Mouse (Mus musculus): ENCODE measurements around the gene Far2. TPM values are rescaled to one million over a fixed set of nuclear protein-coding genes. Genes with fewer than 3 reads are reported as not detected.
"Not testable (repeated sequence)": the region's sequence is repeated elsewhere in the genome, so short reads cannot be mapped to it uniquely, and the experiment has no call there.

The Far2 gene
- polyA plus RNA-seq, 1 experiment from 2014 or later: 1.1 TPM

DNA sequence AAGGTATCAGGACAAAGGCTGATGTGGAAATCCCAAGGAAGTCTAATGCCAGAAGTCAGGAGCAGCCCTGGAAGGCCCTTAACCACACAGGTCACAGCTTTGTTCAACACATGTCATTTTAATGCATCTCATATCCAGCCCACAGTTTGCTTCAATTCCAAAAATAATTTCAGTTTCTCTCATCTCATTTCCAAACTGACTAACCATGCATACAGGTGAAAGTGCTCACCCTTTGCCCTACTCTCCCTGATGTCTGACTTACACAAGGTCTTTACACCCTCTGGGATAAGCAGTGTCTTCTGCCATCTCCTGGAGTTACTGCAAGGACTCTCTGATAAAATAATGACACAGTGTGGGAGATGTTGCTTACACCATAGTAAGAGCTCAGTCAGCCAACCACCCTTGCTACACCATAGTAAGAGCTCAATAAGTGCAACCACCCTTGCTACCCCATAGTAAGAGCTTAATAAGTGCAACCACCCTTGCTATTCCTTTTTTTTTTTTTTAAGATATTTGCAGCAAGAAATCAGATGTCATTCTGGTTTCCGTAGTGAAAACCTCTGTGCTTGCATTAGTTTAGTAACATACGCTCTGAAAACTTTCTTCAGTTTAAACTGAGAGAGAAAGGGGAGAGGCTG, 64.1 kb downstream of the Far2 start:
- no peaks in the 10 kb centered on the region for H3K4me1 ChIP-seq (ENCODE audit: insufficient read depth, low read depth, low read length)
- H3K9me3 ChIP-seq (ENCODE audit: low read length): no peaks in the 10 kb centered on the region
- no peak overlapping the region for H3K27ac ChIP-seq (ENCODE audit: low read length)
- no peaks in the 10 kb centered on the region for H3K36me3 ChIP-seq (ENCODE audit: insufficient read depth, low read length)
- no peaks in the 10 kb centered on the region for H3K27me3 ChIP-seq (replicated peaks; ENCODE audit: insufficient read depth, low read length)
- no peak overlapping the region for H3K4me3 ChIP-seq (ENCODE audit: low read depth, low read length)
- H3K4me2 ChIP-seq (replicated peaks; ENCODE audit: low read depth, low read length): no peak overlapping the region
- H3K9ac ChIP-seq (replicated peaks; ENCODE audit: low read depth): no peak overlapping the region
- DNase-seq (ENCODE audit: low spot score) (peak; percentile 10), ATAC-seq (no peak)
- TF ChIP-seq CTCF (IDR thresholded peaks at IDR 0.05): no peak
- no peak for TF ChIP-seq EP300 (IDR thresholded peaks at IDR 0.05)
- WGBS: 67% methylated on average over 2 of the region's 2 CpGs

GRCm38 (mm10) chr6:148116371-148116770, 69.3 kb downstream of the Far2 start:
- H3K36me3 ChIP-seq (ENCODE audit: insufficient read depth, low read length): no peaks in the 10 kb centered on the region
- no peaks in the 10 kb centered on the region for H3K9me3 ChIP-seq (ENCODE audit: low read length)
- no peaks in the 10 kb centered on the region for H3K27me3 ChIP-seq (replicated peaks; ENCODE audit: insufficient read depth, low read length)
- no peak overlapping the region for H3K27ac ChIP-seq (ENCODE audit: low read length)
- H3K4me2 ChIP-seq (replicated peaks; ENCODE audit: low read depth, low read length): no peak overlapping the region
- TF ChIP-seq EP300 (IDR thresholded peaks at IDR 0.05) (no peak), CTCF (IDR thresholded peaks at IDR 0.05) (no peak)
- ATAC-seq: peak; percentile 48
- peak; percentile 20 for DNase-seq (ENCODE audit: low spot score)
- 54% methylated on average over 5 of the region's 5 CpGs for WGBS
- no peaks in the 10 kb centered on the region for H3K4me1 ChIP-seq (ENCODE audit: insufficient read depth, low read depth, low read length)
- no peak overlapping the region for H3K4me3 ChIP-seq (ENCODE audit: low read depth, low read length)
- H3K9ac ChIP-seq (replicated peaks; ENCODE audit: low read depth): no peak overlapping the region

DNA sequence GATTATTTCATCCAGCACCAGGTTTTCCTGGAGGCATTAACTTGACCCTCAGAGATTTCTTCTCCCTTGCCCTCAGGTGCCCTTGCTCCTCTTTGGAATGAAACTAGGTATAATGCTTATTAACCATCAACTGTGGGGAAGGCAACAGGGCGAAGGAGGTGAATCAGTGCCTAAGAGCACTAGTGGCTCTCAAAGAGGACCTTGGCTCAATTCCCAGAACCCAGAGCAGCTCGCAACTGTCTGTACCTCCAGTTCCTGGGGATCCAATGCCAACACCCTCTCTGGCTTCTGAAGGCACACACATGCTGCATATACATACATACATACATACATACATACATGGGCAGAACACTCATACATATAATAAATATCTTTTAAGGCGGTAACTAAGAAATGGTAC, 69.8 kb downstream of the Far2 start:
- no peak overlapping the region for H3K4me2 ChIP-seq (replicated peaks; ENCODE audit: low read depth, low read length)
- no peak for TF ChIP-seq EP300 (IDR thresholded peaks at IDR 0.05)
- no peak for TF ChIP-seq CTCF (IDR thresholded peaks at IDR 0.05)
- no peak for ATAC-seq
- peak; percentile 19 for DNase-seq (ENCODE audit: low spot score)
- H3K4me1 ChIP-seq (ENCODE audit: insufficient read depth, low read depth, low read length): no peaks in the 10 kb centered on the region
- H3K9ac ChIP-seq (replicated peaks; ENCODE audit: low read depth): no peak overlapping the region
- H3K27ac ChIP-seq (ENCODE audit: low read length): no peak overlapping the region
- no peaks in the 10 kb centered on the region for H3K9me3 ChIP-seq (ENCODE audit: low read length)
- no peaks in the 10 kb centered on the region for H3K27me3 ChIP-seq (replicated peaks; ENCODE audit: insufficient read depth, low read length)
- H3K36me3 ChIP-seq (ENCODE audit: insufficient read depth, low read length): no peaks in the 10 kb centered on the region
- no peak overlapping the region for H3K4me3 ChIP-seq (ENCODE audit: low read depth, low read length)
- WGBS: 56% methylated on average over 3 of the region's 3 CpGs

- Histone ChIP-seq H3K27me3 (replicated peaks; ENCODE audit: insufficient read depth, low read length) (no peaks in the 10 kb centered on the region), H3K36me3 (ENCODE audit: insufficient read depth, low read length) (no peaks in the 10 kb centered on the region), H3K4me1 (ENCODE audit: insufficient read depth, low read depth, low read length) (no peaks in the 10 kb centered on the region), H3K4me3 (ENCODE audit: low read depth, low read length) (no peak overlapping the region), H3K4me2 (replicated peaks; ENCODE audit: low read depth, low read length) (no peak overlapping the region), H3K27ac (ENCODE audit: low read length) (no peak overlapping the region), H3K9ac (replicated peaks; ENCODE audit: low read depth) (no peak overlapping the region), H3K9me3 (ENCODE audit: low read length) (no peaks in the 10 kb centered on the region)
- ATAC-seq (no peak), DNase-seq (ENCODE audit: low spot score) (no peak)
- 84% methylated on average over 1 of the region's 1 CpGs for WGBS
- TF ChIP-seq EP300 (IDR thresholded peaks at IDR 0.05) (no peak), CTCF (IDR thresholded peaks at IDR 0.05) (no peak)
Measured at GRCm38 (mm10) chr6:148117696-148118095, 70.6 kb downstream of the Far2 start.

DNA sequence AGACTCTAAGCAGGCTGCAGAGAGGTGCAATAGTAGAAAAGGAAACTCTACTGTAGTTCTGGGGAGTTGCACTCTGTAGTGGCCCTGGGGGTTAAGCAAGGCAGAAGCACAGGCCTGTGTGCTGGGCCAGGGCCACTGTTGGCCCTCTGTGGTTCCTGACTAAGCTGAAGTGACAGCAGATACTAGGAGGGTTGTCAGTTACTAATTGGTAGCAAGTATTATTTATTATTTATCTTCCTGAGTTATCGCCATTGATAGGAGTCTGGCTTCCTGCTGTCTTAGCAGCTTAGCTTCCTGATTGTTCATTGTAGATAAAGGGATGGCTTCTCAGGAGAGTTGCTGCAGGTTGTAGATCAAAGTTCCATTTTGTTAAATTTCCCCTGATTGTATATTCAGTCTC, 73.6 kb downstream of the Far2 start:
- DNase-seq (ENCODE audit: low spot score): no peak
- Histone ChIP-seq H3K4me2 (replicated peaks; ENCODE audit: low read depth, low read length) (no peak overlapping the region), H3K36me3 (ENCODE audit: insufficient read depth, low read length) (no peaks in the 10 kb centered on the region), H3K4me1 (ENCODE audit: insufficient read depth, low read depth, low read length) (no peaks in the 10 kb centered on the region), H3K27ac (ENCODE audit: low read length) (no peak overlapping the region), H3K9ac (replicated peaks; ENCODE audit: low read depth) (no peak overlapping the region), H3K27me3 (replicated peaks; ENCODE audit: insufficient read depth, low read length) (no peaks in the 10 kb centered on the region), H3K4me3 (ENCODE audit: low read depth, low read length) (no peak overlapping the region), H3K9me3 (ENCODE audit: low read length) (no peaks in the 10 kb centered on the region)
- ATAC-seq: no peak
- TF ChIP-seq CTCF (IDR thresholded peaks at IDR 0.05) (no peak), EP300 (IDR thresholded peaks at IDR 0.05) (no peak)
- 52% methylated on average over 1 of the region's 1 CpGs for WGBS

- not testable (repeated sequence) for H3K9me3 ChIP-seq (ENCODE audit: low read length); ATAC-seq; H3K4me1 ChIP-seq (ENCODE audit: insufficient read depth, low read depth, low read length); H3K9ac ChIP-seq (replicated peaks; ENCODE audit: low read depth); H3K36me3 ChIP-seq (ENCODE audit: insufficient read depth, low read length); DNase-seq (ENCODE audit: low spot score); H3K4me3 ChIP-seq (ENCODE audit: low read depth, low read length); H3K27ac ChIP-seq (ENCODE audit: low read length); H3K4me2 ChIP-seq (replicated peaks; ENCODE audit: low read depth, low read length); H3K27me3 ChIP-seq (replicated peaks; ENCODE audit: insufficient read depth, low read length)
- WGBS: 57% methylated on average over 10 of the region's 10 CpGs
Measured at GRCm38 (mm10) chr6:148126851-148127250, 79.8 kb downstream of the Far2 start.

DNA sequence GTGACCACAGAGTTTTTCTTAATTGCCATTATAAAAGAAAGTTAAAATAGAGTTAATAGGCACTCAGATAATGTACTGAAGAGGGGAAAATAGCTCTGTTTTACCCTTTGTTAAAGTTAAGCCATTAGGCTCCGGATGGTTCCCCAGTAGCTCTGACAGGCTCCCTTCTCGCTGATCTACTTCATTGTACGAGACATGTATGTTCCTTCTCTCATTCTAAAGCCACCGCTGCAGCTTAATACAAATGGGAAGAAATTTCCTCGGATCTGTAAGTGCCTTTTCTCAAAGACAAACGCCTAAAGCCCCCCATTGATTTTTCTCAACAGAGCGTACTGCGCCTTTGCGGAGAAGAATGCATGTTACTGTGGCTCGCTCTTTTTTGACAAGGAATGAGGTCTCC, 85.3 kb downstream of the Far2 start:
- Histone ChIP-seq H3K4me1 (ENCODE audit: insufficient read depth, low read depth, low read length) (no peaks in the 10 kb centered on the region), H3K36me3 (ENCODE audit: insufficient read depth, low read length) (no peaks in the 10 kb centered on the region), H3K9ac (replicated peaks; ENCODE audit: low read depth) (no peak overlapping the region), H3K27me3 (replicated peaks; ENCODE audit: insufficient read depth, low read length) (no peaks in the 10 kb centered on the region), H3K9me3 (ENCODE audit: low read length) (no peaks in the 10 kb centered on the region), H3K27ac (ENCODE audit: low read length) (no peak overlapping the region), H3K4me2 (replicated peaks; ENCODE audit: low read depth, low read length) (no peak overlapping the region), H3K4me3 (ENCODE audit: low read depth, low read length) (no peak overlapping the region)
- WGBS: 76% methylated on average over 10 of the region's 10 CpGs
- TF ChIP-seq EP300 (IDR thresholded peaks at IDR 0.05) (no peak), CTCF (IDR thresholded peaks at IDR 0.05) (no peak)
- ATAC-seq: no peak
- DNase-seq (ENCODE audit: low spot score): no peak

All from lung, postnatal 0 days (tissue).